7 mouse cellular contexts compared by ENCODE assay signal in the genomic region with DNA sequence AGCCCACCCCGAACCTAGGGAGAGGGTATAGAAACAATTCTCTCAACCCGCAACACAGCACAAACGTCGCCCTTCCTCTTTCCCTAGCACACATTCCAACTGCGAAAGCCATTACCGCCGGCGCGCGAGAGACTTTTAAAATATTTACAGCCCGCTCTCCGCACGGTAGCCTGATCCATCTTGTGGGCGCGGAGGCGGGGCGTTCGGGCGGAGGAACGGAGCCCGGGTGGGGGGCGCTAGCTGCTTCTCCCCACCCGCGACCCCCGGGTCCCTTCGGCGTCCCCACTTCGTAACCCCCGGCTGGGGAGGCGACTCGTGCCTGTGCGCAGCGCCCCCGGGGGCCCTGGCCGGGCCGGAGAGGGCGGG. TPM values are rescaled to one million over a fixed set of nuclear protein-coding genes. Genes with fewer than 3 reads are reported as not detected.
A peak's percentile ranks its signal among the peaks of the same experiment; 100 is the strongest.
DNase-seq lines count a peak whose midpoint lies in the region; ATAC-seq and TF ChIP-seq lines count a peak whose summit lies in the region.

No protein-coding gene starts in this region.

- peak overlapping the region; percentile 93 for H3K27ac ChIP-seq in embryonic facial prominence, embryonic 13.5 days
- H3K27ac ChIP-seq in hindbrain, postnatal 0 days = no peak overlapping the region; the same call in 1 of the 2 replicates
- peak overlapping the region; percentile 65; the same call in 1 of the 2 replicates for H3K27ac ChIP-seq in midbrain, postnatal 0 days (ENCODE audit: low read depth, low read length)

- H3K27me3 ChIP-seq in embryonic facial prominence, embryonic 13.5 days = peaks cover 97% of the 10 kb centered on the region
- peaks cover 18% of the 10 kb centered on the region; the same call in 1 of the 2 replicates for H3K27me3 ChIP-seq in hindbrain, postnatal 0 days (ENCODE audit: insufficient read depth, low read length)
- peaks cover 18% of the 10 kb centered on the region; the same call in 1 of the 2 replicates for H3K27me3 ChIP-seq in midbrain, postnatal 0 days (ENCODE audit: insufficient read depth, low read length)

- peaks cover 19% of the 10 kb centered on the region for H3K4me1 ChIP-seq in lung, adult 2 months (ENCODE audit: control insufficient read depth, insufficient read depth, low read length)
- H3K4me1 ChIP-seq in embryonic facial prominence, embryonic 13.5 days = peaks cover 69% of the 10 kb centered on the region
- peaks cover 9% of the 10 kb centered on the region; the same call in 1 of the 2 replicates for H3K4me1 ChIP-seq in hindbrain, postnatal 0 days (ENCODE audit: insufficient read depth, low read length)
- no peaks in the 10 kb centered on the region for H3K4me1 ChIP-seq in midbrain, postnatal 0 days (ENCODE audit: insufficient read depth, low read length)

- 4% methylated on average over 37 of the region's 37 CpGs for WGBS in lung, adult 2 months
- 2% methylated on average over 35 of the region's 37 CpGs for WGBS in embryonic facial prominence, embryonic 13.5 days
- WGBS in hindbrain, postnatal 0 days = 3% methylated on average over 33 of the region's 37 CpGs
- WGBS in midbrain, postnatal 0 days = 4% methylated on average over 33 of the region's 37 CpGs

- no peak for ATAC-seq in embryonic facial prominence, embryonic 13.5 days (ENCODE audit: insufficient number of reproducible peaks, insufficient read depth, low FRiP score, low TSS enrichment, low read depth)
- ATAC-seq in hindbrain, postnatal 0 days = peak; percentile 31
- peak; percentile 36 for ATAC-seq in midbrain, postnatal 0 days (ENCODE audit: low FRiP score)

- no peaks in the 10 kb centered on the region for H3K36me3 ChIP-seq in embryonic facial prominence, embryonic 13.5 days
- H3K36me3 ChIP-seq in hindbrain, postnatal 0 days (ENCODE audit: insufficient read depth, low read length) = no peaks in the 10 kb centered on the region
- H3K36me3 ChIP-seq in midbrain, postnatal 0 days (ENCODE audit: insufficient read depth, low read length) = no peaks in the 10 kb centered on the region

- peak; percentile 46 for DNase-seq in lung, adult 2 months
- no peak for DNase-seq in lung, adult 18-20 months
- peak; percentile 44 for DNase-seq in hindbrain, postnatal 0 days (ENCODE audit: low spot score)
- no peak for DNase-seq in midbrain, postnatal 0 days (ENCODE audit: low spot score)
- no peak for DNase-seq in right cerebral cortex, adult 2 months (ENCODE audit: low spot score in 2 of 2)
- DNase-seq in spleen, postnatal 14 days (ENCODE audit: low spot score in 2 of 2) = no peak

- peak overlapping the region; percentile 58 for H3K4me3 ChIP-seq in lung, adult 2 months (replicated peaks; ENCODE audit: extremely low read depth, low read depth, low read length)
- peak overlapping the region; percentile 58 for H3K4me3 ChIP-seq in embryonic facial prominence, embryonic 13.5 days
- peak overlapping the region; percentile 55 for H3K4me3 ChIP-seq in hindbrain, postnatal 0 days (ENCODE audit: low read length)
- peak overlapping the region; percentile 58 for H3K4me3 ChIP-seq in midbrain, postnatal 0 days (ENCODE audit: low read depth, low read length)

- H3K4me2 ChIP-seq in embryonic facial prominence, embryonic 13.5 days = peak overlapping the region; percentile 64
- peak overlapping the region; percentile 68 for H3K4me2 ChIP-seq in hindbrain, postnatal 0 days (ENCODE audit: low read depth, low read length)
- H3K4me2 ChIP-seq in midbrain, postnatal 0 days (ENCODE audit: low read depth, low read length, poor library complexity, severe bottlenecking) = peak overlapping the region; percentile 75

- H3K9me3 ChIP-seq in embryonic facial prominence, embryonic 13.5 days = no peaks in the 10 kb centered on the region
- no peaks in the 10 kb centered on the region for H3K9me3 ChIP-seq in hindbrain, postnatal 0 days (ENCODE audit: low read length)
- no peaks in the 10 kb centered on the region for H3K9me3 ChIP-seq in midbrain, postnatal 0 days (ENCODE audit: low read length)

- no peak for TF ChIP-seq POLR2A in lung, adult 2 months (IDR thresholded peaks at IDR 0.05; ENCODE audit: borderline replicate concordance, extremely low read depth, low read depth, low read length)

- TF ChIP-seq CTCF in lung, adult 2 months (IDR thresholded peaks at IDR 0.05; ENCODE audit: insufficient read depth, low read length) = no peak
- no peak for TF ChIP-seq CTCF in hindbrain, postnatal 0 days (IDR thresholded peaks at IDR 0.05; ENCODE audit: low read depth)
- TF ChIP-seq CTCF in midbrain, postnatal 0 days (IDR thresholded peaks at IDR 0.05) = no peak

- H3K9ac ChIP-seq in embryonic facial prominence, embryonic 13.5 days = peak overlapping the region; percentile 79
- H3K9ac ChIP-seq in hindbrain, postnatal 0 days (replicated peaks; ENCODE audit: low read length) = peak overlapping the region; percentile 64
- H3K9ac ChIP-seq in midbrain, postnatal 0 days (replicated peaks; ENCODE audit: low read length, poor library complexity, severe bottlenecking) = peak overlapping the region; percentile 79

RNA-seq across cellular contexts. Expression of a gene that starts 32.4 kb away (rescaled TPM):
- polyA plus RNA-seq in lung, adult 2 months (2012; rRNA removed) = 12.7 and 15.8 TPM in 2 replicates
- 16.7 and 17.4 TPM in 2 replicates for polyA plus RNA-seq in embryonic facial prominence, embryonic 13.5 days (2015; fragmentation: Nextera tagmentation; extraction: Ambion mirVana)
- total RNA-seq in hindbrain, postnatal 0 days (2014; rRNA removed) = 22.6 and 27.3 TPM in 2 replicates
- polyA plus RNA-seq in hindbrain, postnatal 0 days (2015; fragmentation: Nextera tagmentation; extraction: Ambion mirVana) = 8.8 and 10.3 TPM in 2 replicates
- 28.6 and 45.5 TPM in 2 replicates for total RNA-seq in midbrain, postnatal 0 days (2014; rRNA removed)
- 11.7 and 12.9 TPM in 2 replicates for polyA plus RNA-seq in midbrain, postnatal 0 days (2015; fragmentation: Nextera tagmentation; extraction: Ambion mirVana)

Comparison
In these comparisons a context has a peak if more than half of its experiments do, and no peak if none do; other contexts are left out.
1. DNase-seq: peak in lung, adult 2 months (single experiment) and hindbrain, postnatal 0 days (single experiment); none in lung, adult 18-20 months (0 of 2), midbrain, postnatal 0 days (single experiment), right cerebral cortex, adult 2 months (0 of 2) and spleen, postnatal 14 days (0 of 2).
2. Peak in every context shown above with its lines, with median percentiles within 50 percentile points of each other: H3K4me3 ChIP-seq, H3K4me2 ChIP-seq and H3K9ac ChIP-seq.